Mouse (Mus musculus): ENCODE measurements around the gene Camta1. TPM values are rescaled to one million over a fixed set of nuclear protein-coding genes. Genes with fewer than 3 reads are reported as not detected.

Camta1 gene
- polyA plus RNA-seq, 1 experiment from 2014 or later, result 106 TPM

GRCm38 (mm10) chr4:151422361-151422760, 439.3 kb downstream of the Camta1 start:
- Histone ChIP-seq H3K27ac (replicated peaks; ENCODE audit: low read depth, low read length) (no peak overlapping the region), H3K4me1 (ENCODE audit: control insufficient read depth, insufficient read depth, low read length) (no peaks in the 10 kb centered on the region), H3K4me3 (ENCODE audit: low read depth, low read length) (no peak overlapping the region), H3K36me3 (ENCODE audit: control insufficient read depth, insufficient read depth, low read length) (no peaks in the 10 kb centered on the region), H3K4me2 (ENCODE audit: low read depth, severe bottlenecking) (no peak overlapping the region), H3K9me3 (ENCODE audit: control insufficient read depth, low read length) (no peaks in the 10 kb centered on the region; the same call in 1 of the 2 replicates), H3K9ac (ENCODE audit: low read length) (no peak overlapping the region), H3K27me3 (ENCODE audit: control insufficient read depth, insufficient read depth, low read length) (no peaks in the 10 kb centered on the region)
- DNase-seq (ENCODE audit: low spot score) (no peak), ATAC-seq (ENCODE audit: insufficient number of reproducible peaks, low FRiP score, low TSS enrichment, low read depth) (no peak)
- 67% methylated on average over 8 of the region's 8 CpGs for WGBS

GRCm38 (mm10) chr4:151418344-151418875, 443.3 kb downstream of the Camta1 start:
- Histone ChIP-seq H3K9me3 (ENCODE audit: control insufficient read depth, low read length) (no peaks in the 10 kb centered on the region), H3K27ac (replicated peaks; ENCODE audit: low read depth, low read length) (no peak overlapping the region), H3K4me1 (ENCODE audit: control insufficient read depth, insufficient read depth, low read length) (no peaks in the 10 kb centered on the region), H3K4me3 (ENCODE audit: low read depth, low read length) (no peak overlapping the region), H3K27me3 (ENCODE audit: control insufficient read depth, insufficient read depth, low read length) (no peaks in the 10 kb centered on the region), H3K4me2 (ENCODE audit: low read depth, severe bottlenecking) (no peak overlapping the region), H3K9ac (ENCODE audit: low read length) (no peak overlapping the region), H3K36me3 (ENCODE audit: control insufficient read depth, insufficient read depth, low read length) (no peaks in the 10 kb centered on the region)
- DNase-seq (ENCODE audit: low spot score) (no peak), ATAC-seq (ENCODE audit: insufficient number of reproducible peaks, low FRiP score, low TSS enrichment, low read depth) (no peak)
- 83% methylated on average over 14 of the region's 14 CpGs for WGBS

GRCm38 (mm10) chr4:151415812-151416211, 445.9 kb downstream of the Camta1 start:
- ATAC-seq (ENCODE audit: insufficient number of reproducible peaks, low FRiP score, low TSS enrichment, low read depth), result no peak
- Histone ChIP-seq H3K27ac (replicated peaks; ENCODE audit: low read depth, low read length) (no peak overlapping the region), H3K4me3 (ENCODE audit: low read depth, low read length) (no peak overlapping the region), H3K4me1 (ENCODE audit: control insufficient read depth, insufficient read depth, low read length) (peaks cover 8% of the 10 kb centered on the region; the same call in 1 of the 2 replicates), H3K36me3 (ENCODE audit: control insufficient read depth, insufficient read depth, low read length) (no peaks in the 10 kb centered on the region), H3K9ac (ENCODE audit: low read length) (no peak overlapping the region), H3K4me2 (ENCODE audit: low read depth, severe bottlenecking) (no peak overlapping the region), H3K27me3 (ENCODE audit: control insufficient read depth, insufficient read depth, low read length) (no peaks in the 10 kb centered on the region), H3K9me3 (ENCODE audit: control insufficient read depth, low read length) (no peaks in the 10 kb centered on the region)
- DNase-seq (ENCODE audit: low spot score), result no peak
- WGBS, result 69% methylated on average over 4 of the region's 4 CpGs

- H3K36me3 ChIP-seq (ENCODE audit: control insufficient read depth, insufficient read depth, low read length), result no peaks in the 10 kb centered on the region
- H3K9me3 ChIP-seq (ENCODE audit: control insufficient read depth, low read length), result no peaks in the 10 kb centered on the region
- H3K4me3 ChIP-seq (ENCODE audit: low read depth, low read length), result no peak overlapping the region
- no peak overlapping the region for H3K27ac ChIP-seq (replicated peaks; ENCODE audit: low read depth, low read length)
- peaks cover 8% of the 10 kb centered on the region; the same call in 1 of the 2 replicates for H3K4me1 ChIP-seq (ENCODE audit: control insufficient read depth, insufficient read depth, low read length)
- 90% methylated on average over 16 of the region's 16 CpGs for WGBS
- no peak for ATAC-seq (ENCODE audit: insufficient number of reproducible peaks, low FRiP score, low TSS enrichment, low read depth)
- no peaks in the 10 kb centered on the region for H3K27me3 ChIP-seq (ENCODE audit: control insufficient read depth, insufficient read depth, low read length)
- H3K4me2 ChIP-seq (ENCODE audit: low read depth, severe bottlenecking), result no peak overlapping the region
- H3K9ac ChIP-seq (ENCODE audit: low read length), result no peak overlapping the region
- DNase-seq (ENCODE audit: low spot score), result no peak
These were observed 446.3 kb downstream of the Camta1 start for GRCm38 (mm10) chr4:151415376-151415775.

DNA sequence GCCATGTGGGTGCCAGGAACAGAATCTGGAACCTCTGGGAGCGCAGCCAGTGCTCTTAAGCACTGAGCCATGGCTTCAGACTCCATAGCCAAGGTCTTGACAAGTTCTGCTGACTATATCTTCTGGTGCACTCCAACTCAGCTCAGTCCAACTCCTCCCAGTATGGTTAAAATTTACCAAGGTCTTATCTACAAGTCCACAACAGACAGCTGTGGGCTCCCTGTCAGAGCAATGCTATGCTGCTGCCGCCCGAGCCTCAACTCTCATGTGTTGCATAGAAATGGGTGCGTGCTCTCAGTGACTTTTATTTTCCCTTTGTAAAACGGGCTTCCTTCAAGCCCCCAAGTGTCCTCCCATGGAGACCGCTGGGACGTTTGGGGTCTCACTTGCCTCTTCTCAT, 446.7 kb downstream of the Camta1 start:
- no peaks in the 10 kb centered on the region for H3K36me3 ChIP-seq (ENCODE audit: control insufficient read depth, insufficient read depth, low read length)
- DNase-seq (ENCODE audit: low spot score), result no peak
- no peak for ATAC-seq (ENCODE audit: insufficient number of reproducible peaks, low FRiP score, low TSS enrichment, low read depth)
- H3K4me2 ChIP-seq (ENCODE audit: low read depth, severe bottlenecking), result no peak overlapping the region
- H3K9me3 ChIP-seq (ENCODE audit: control insufficient read depth, low read length), result no peaks in the 10 kb centered on the region
- H3K4me1 ChIP-seq (ENCODE audit: control insufficient read depth, insufficient read depth, low read length), result peaks cover 8% of the 10 kb centered on the region; the same call in 1 of the 2 replicates
- no peak overlapping the region for H3K4me3 ChIP-seq (ENCODE audit: low read depth, low read length)
- WGBS, result 90% methylated on average over 7 of the region's 7 CpGs
- H3K9ac ChIP-seq (ENCODE audit: low read length), result no peak overlapping the region
- no peaks in the 10 kb centered on the region for H3K27me3 ChIP-seq (ENCODE audit: control insufficient read depth, insufficient read depth, low read length)
- H3K27ac ChIP-seq (replicated peaks; ENCODE audit: low read depth, low read length), result no peak overlapping the region

DNA sequence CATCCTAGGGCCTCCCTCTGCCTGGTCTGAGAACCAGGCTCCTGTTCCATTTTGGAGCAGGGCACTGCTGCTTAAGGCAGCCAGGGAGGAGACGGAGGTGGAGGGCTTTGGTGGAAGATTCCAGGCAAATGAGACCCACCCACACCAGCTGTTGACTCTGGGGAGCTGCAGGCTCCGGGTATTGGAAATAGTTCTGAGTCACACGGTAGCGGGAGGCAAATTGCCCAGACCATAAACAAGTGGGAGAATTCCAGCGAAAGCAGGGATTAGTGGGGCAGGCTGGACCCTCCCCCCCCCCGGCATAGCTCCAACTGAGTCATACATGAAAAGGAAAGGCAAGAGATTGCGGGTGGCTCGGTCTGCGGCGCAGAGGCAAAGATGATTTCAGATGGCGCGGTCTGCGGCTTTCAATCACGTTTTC, 450.0 kb downstream of the Camta1 start:
- Histone ChIP-seq H3K9ac (ENCODE audit: low read length) (no peak overlapping the region), H3K4me1 (ENCODE audit: control insufficient read depth, insufficient read depth, low read length) (peaks cover 11% of the 10 kb centered on the region; the same call in 1 of the 2 replicates), H3K36me3 (ENCODE audit: control insufficient read depth, insufficient read depth, low read length) (no peaks in the 10 kb centered on the region), H3K27ac (replicated peaks; ENCODE audit: low read depth, low read length) (no peak overlapping the region), H3K4me3 (ENCODE audit: low read depth, low read length) (no peak overlapping the region), H3K9me3 (ENCODE audit: control insufficient read depth, low read length) (no peaks in the 10 kb centered on the region), H3K27me3 (ENCODE audit: control insufficient read depth, insufficient read depth, low read length) (no peaks in the 10 kb centered on the region), H3K4me2 (ENCODE audit: low read depth, severe bottlenecking) (peak overlapping the region; percentile 16; the same call in 1 of the 2 replicates)
- 27% methylated on average over 14 of the region's 14 CpGs for WGBS
- ATAC-seq (ENCODE audit: insufficient number of reproducible peaks, low FRiP score, low TSS enrichment, low read depth) (0 out of 2 replicates have a peak, but pooled peaks have one; percentile 42), DNase-seq (ENCODE audit: low spot score) (peak; percentile 42)

- H3K4me1 ChIP-seq (ENCODE audit: control insufficient read depth, insufficient read depth, low read length), result peaks cover 11% of the 10 kb centered on the region; the same call in 1 of the 2 replicates
- H3K4me3 ChIP-seq (ENCODE audit: low read depth, low read length), result no peak overlapping the region
- H3K27ac ChIP-seq (replicated peaks; ENCODE audit: low read depth, low read length), result no peak overlapping the region
- H3K27me3 ChIP-seq (ENCODE audit: control insufficient read depth, insufficient read depth, low read length), result no peaks in the 10 kb centered on the region
- no peaks in the 10 kb centered on the region for H3K9me3 ChIP-seq (ENCODE audit: control insufficient read depth, low read length)
- H3K36me3 ChIP-seq (ENCODE audit: control insufficient read depth, insufficient read depth, low read length), result no peaks in the 10 kb centered on the region
- no peak overlapping the region for H3K4me2 ChIP-seq (ENCODE audit: low read depth, severe bottlenecking)
- ATAC-seq (ENCODE audit: insufficient number of reproducible peaks, low FRiP score, low TSS enrichment, low read depth) (no peak), DNase-seq (ENCODE audit: low spot score) (no peak)
- H3K9ac ChIP-seq (ENCODE audit: low read length), result no peak overlapping the region
- 69% methylated on average over 3 of the region's 3 CpGs for WGBS
These were observed 450.7 kb downstream of the Camta1 start for GRCm38 (mm10) chr4:151411016-151411415.

DNA sequence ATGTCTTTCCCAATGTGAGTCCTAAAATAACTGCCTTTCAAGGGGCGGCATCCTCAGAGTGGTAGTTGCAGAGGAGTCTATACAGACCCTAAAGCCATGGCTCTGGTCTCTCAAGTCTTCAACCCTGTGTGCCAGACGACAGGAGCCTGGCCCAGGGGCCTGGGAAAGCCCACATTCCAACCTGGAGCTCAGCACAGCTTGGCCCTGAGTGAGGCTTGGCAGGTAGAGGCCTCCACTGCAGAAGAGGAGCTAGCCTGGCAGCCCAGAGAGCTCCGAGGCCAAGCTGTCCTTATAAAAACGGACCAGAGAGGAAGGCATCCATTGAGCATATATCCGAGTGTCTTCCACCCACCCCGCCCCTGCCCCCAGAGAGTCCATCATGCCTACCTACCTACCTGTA, 452.4 kb downstream of the Camta1 start:
- no peaks in the 10 kb centered on the region for H3K27me3 ChIP-seq (ENCODE audit: control insufficient read depth, insufficient read depth, low read length)
- WGBS, result 72% methylated on average over 6 of the region's 6 CpGs
- DNase-seq (ENCODE audit: low spot score), result no peak
- H3K9ac ChIP-seq (ENCODE audit: low read length), result no peak overlapping the region
- H3K27ac ChIP-seq (replicated peaks; ENCODE audit: low read depth, low read length), result no peak overlapping the region
- H3K4me1 ChIP-seq (ENCODE audit: control insufficient read depth, insufficient read depth, low read length), result peaks cover 11% of the 10 kb centered on the region; the same call in 1 of the 2 replicates
- H3K4me2 ChIP-seq (ENCODE audit: low read depth, severe bottlenecking), result no peak overlapping the region
- H3K9me3 ChIP-seq (ENCODE audit: control insufficient read depth, low read length), result no peaks in the 10 kb centered on the region
- ATAC-seq (ENCODE audit: insufficient number of reproducible peaks, low FRiP score, low TSS enrichment, low read depth), result no peak
- no peak overlapping the region for H3K4me3 ChIP-seq (ENCODE audit: low read depth, low read length)
- H3K36me3 ChIP-seq (ENCODE audit: control insufficient read depth, insufficient read depth, low read length), result no peaks in the 10 kb centered on the region

- Histone ChIP-seq H3K36me3 (ENCODE audit: control insufficient read depth, insufficient read depth, low read length) (no peaks in the 10 kb centered on the region), H3K9me3 (ENCODE audit: control insufficient read depth, low read length) (no peaks in the 10 kb centered on the region), H3K27me3 (ENCODE audit: control insufficient read depth, insufficient read depth, low read length) (no peaks in the 10 kb centered on the region), H3K4me2 (ENCODE audit: low read depth, severe bottlenecking) (no peak overlapping the region), H3K4me3 (ENCODE audit: low read depth, low read length) (no peak overlapping the region), H3K9ac (ENCODE audit: low read length) (no peak overlapping the region), H3K4me1 (ENCODE audit: control insufficient read depth, insufficient read depth, low read length) (peaks cover 11% of the 10 kb centered on the region; the same call in 1 of the 2 replicates), H3K27ac (replicated peaks; ENCODE audit: low read depth, low read length) (no peak overlapping the region)
- DNase-seq (ENCODE audit: low spot score) (peak; percentile 41), ATAC-seq (ENCODE audit: insufficient number of reproducible peaks, low FRiP score, low TSS enrichment, low read depth) (no peak)
- WGBS, result 42% methylated on average over 8 of the region's 8 CpGs
These were observed 452.9 kb downstream of the Camta1 start for GRCm38 (mm10) chr4:151408811-151409210.

Data from limb, embryonic 11.5 days (tissue).